Mouse (Mus musculus): ENCODE results near the gene Ptgir. TPM values are rescaled to one million over a fixed set of nuclear protein-coding genes. Genes with fewer than 3 reads are reported as not detected.

The Ptgir gene
- polyA plus RNA-seq, 1 experiment from 2014 or later = 1.6 TPM

DNA sequence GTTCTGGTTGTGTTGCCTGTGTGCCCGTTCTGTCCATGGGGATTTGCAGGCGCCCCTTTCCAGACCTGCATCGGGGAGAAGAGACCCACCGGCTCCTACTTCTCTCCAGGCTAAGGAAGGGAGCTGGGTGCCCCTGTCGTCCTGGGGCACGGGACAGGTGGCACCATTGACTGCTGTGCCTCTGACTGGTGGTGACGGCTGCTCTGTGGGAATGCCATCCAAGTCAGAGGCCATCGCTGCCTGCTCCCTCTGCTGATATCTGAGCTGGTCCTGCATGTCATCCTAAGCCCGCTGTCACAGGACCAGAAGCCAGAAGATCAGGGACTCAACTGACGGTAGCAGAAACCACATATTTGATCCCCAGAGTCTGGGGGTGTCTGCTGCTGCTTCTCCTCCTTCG lies 2.6 kb downstream of the Ptgir start:
- Histone ChIP-seq H3K4me3 (no peak overlapping the region), H3K4me2 (replicated peaks) (no peak overlapping the region), H3K4me1 (peaks cover 49% of the 10 kb centered on the region), H3K36me3 (peaks cover 2% of the 10 kb centered on the region; the same call in 1 of the 2 replicates), H3K27ac (no peak overlapping the region), H3K9ac (peak overlapping the region; percentile 41; the same call in 1 of the 2 replicates), H3K27me3 (peaks cover 10% of the 10 kb centered on the region; the same call in 1 of the 2 replicates), H3K9me3 (replicated peaks) (no peaks in the 10 kb centered on the region)
- WGBS = 62% methylated on average over 11 of the region's 11 CpGs
- no peak for ATAC-seq (ENCODE audit: low FRiP score)

- H3K27me3 ChIP-seq = peaks cover 10% of the 10 kb centered on the region; the same call in 1 of the 2 replicates
- H3K27ac ChIP-seq = no peak overlapping the region
- H3K9ac ChIP-seq = no peak overlapping the region
- no peak overlapping the region for H3K4me2 ChIP-seq (replicated peaks)
- peaks cover 12% of the 10 kb centered on the region for H3K36me3 ChIP-seq
- ATAC-seq (ENCODE audit: low FRiP score) = no peak
- WGBS = 50% methylated on average over 10 of the region's 10 CpGs
- no peaks in the 10 kb centered on the region for H3K9me3 ChIP-seq (replicated peaks)
- no peak overlapping the region for H3K4me3 ChIP-seq
- peaks cover 44% of the 10 kb centered on the region for H3K4me1 ChIP-seq
These were observed 3.6 kb downstream of the Ptgir start for GRCm38 (mm10) chr7:16909909-16910308.

DNA sequence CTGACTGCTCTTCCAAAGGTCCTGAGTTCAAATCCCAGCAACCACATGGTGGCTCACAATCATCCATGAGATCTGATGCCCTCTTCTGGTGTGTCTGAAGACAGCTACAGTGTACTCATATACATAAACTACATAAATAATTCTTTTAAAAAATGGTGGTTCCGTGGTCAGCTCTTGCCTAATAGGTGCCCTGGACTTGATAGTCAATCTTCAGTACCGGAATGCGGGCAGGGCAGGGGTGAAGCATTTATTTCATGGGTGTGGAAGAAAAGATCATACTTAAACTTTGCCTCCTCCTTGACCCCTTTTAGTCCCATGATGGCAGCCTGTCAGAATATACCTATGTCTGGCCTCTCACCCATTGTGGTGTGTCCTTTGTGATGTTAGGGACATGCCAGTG lies 5.6 kb downstream of the Ptgir start:
- Histone ChIP-seq H3K4me2 (replicated peaks) (no peak overlapping the region), H3K27ac (no peak overlapping the region), H3K36me3 (peaks cover 31% of the 10 kb centered on the region), H3K4me3 (no peak overlapping the region), H3K27me3 (peaks cover 10% of the 10 kb centered on the region; the same call in 1 of the 2 replicates), H3K9me3 (replicated peaks) (no peaks in the 10 kb centered on the region), H3K4me1 (peaks cover 29% of the 10 kb centered on the region), H3K9ac (no peak overlapping the region)
- no peak for ATAC-seq (ENCODE audit: low FRiP score)
- 91% methylated on average over 3 of the region's 3 CpGs for WGBS

DNA sequence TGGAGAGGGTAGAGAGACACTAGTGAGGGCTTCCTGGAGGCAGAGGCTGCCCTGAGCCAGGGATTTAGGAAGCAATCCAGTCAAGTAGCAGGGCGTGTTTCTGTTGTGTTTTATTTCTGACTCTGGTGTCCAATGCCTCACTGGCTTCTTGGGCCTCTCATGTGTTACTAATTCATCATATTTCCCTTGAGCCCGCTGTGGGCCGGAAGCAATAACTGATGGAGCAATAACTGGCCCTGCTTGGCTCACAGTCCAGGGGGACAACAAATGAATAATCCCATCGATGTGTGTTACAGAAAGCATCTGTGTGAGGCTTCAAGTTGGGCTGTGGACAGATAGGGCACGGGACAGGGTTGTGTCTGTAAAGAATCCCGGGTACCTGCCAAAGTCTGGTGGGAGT lies 6.1 kb downstream of the Ptgir start:
- WGBS = 56% methylated on average over 6 of the region's 6 CpGs

DNA sequence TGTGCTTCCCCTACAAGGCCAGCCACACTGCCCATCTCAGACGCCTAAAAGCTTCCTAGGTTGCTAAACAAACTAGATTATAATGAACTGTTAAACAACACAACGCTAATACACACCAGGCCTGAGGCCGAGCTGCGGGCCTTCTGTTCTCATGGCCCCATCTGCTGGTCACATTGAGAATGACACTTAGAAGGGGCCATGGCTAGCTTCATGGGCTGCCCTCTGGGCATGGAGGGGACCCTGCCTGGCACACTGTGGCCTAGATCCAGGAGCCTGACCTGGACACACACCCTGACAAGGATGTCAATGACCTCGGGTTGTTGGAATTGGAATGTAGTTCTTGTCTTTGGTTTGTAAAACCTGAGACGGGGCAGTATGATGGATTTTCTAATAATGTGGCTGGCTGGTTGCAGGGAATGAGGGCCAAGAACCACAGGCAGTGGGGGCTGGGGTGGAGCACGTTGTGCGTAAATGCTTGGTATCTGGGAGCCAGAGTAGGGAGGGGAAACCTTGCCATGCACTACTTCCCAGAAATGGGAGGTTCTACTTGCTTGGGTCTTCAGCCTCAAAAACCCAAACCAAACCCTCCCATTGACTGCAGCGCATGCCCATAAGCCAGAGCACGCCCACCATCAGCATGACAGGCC lies 7.6 kb downstream of the Ptgir start:
- Histone ChIP-seq H3K4me1 (peaks cover 37% of the 10 kb centered on the region), H3K27ac (no peak overlapping the region), H3K4me3 (no peak overlapping the region), H3K9ac (no peak overlapping the region), H3K4me2 (replicated peaks) (no peak overlapping the region), H3K36me3 (peaks cover 51% of the 10 kb centered on the region), H3K27me3 (peaks cover 4% of the 10 kb centered on the region; the same call in 1 of the 2 replicates), H3K9me3 (replicated peaks) (no peaks in the 10 kb centered on the region)
- WGBS = 40% methylated on average over 10 of the region's 10 CpGs
- peak; percentile 49 for ATAC-seq (ENCODE audit: low FRiP score)

More for the DNA sequence above, 6.1 kb downstream of the Ptgir start:
- H3K9ac ChIP-seq = no peak overlapping the region
- H3K27ac ChIP-seq = no peak overlapping the region
- H3K4me3 ChIP-seq = no peak overlapping the region
- H3K4me2 ChIP-seq (replicated peaks) = no peak overlapping the region
- H3K4me1 ChIP-seq = peaks cover 31% of the 10 kb centered on the region
- no peak for ATAC-seq (ENCODE audit: low FRiP score)
- peaks cover 36% of the 10 kb centered on the region for H3K36me3 ChIP-seq
- H3K27me3 ChIP-seq = peaks cover 10% of the 10 kb centered on the region; the same call in 1 of the 2 replicates
- H3K9me3 ChIP-seq (replicated peaks) = no peaks in the 10 kb centered on the region

- Histone ChIP-seq H3K36me3 (peaks cover 59% of the 10 kb centered on the region), H3K27ac (no peak overlapping the region), H3K4me2 (replicated peaks) (no peak overlapping the region), H3K4me1 (peaks cover 37% of the 10 kb centered on the region), H3K4me3 (no peak overlapping the region; the same call in 1 of the 2 replicates), H3K9me3 (replicated peaks) (no peaks in the 10 kb centered on the region), H3K27me3 (0 out of 2 replicates have a peak, but pooled peaks cover under 1% of the 10 kb centered on the region), H3K9ac (no peak overlapping the region; the same call in 1 of the 2 replicates)
- ATAC-seq (ENCODE audit: low FRiP score) = 0 out of 2 replicates have a peak, but pooled peaks have one; percentile 3
- 86% methylated on average over 18 of the region's 18 CpGs for WGBS
These were observed 8.4 kb downstream of the Ptgir start for GRCm38 (mm10) chr7:16914453-16915343.

GRCm38 (mm10) chr7:16915461-16916340 lies 9.4 kb downstream of the Ptgir start:
- no peak overlapping the region for H3K9ac ChIP-seq
- no peak overlapping the region for H3K4me2 ChIP-seq (replicated peaks)
- peaks cover 61% of the 10 kb centered on the region for H3K36me3 ChIP-seq
- WGBS = 87% methylated on average over 32 of the region's 32 CpGs
- 0 out of 2 replicates have a peak overlapping the region, but pooled peaks have one; percentile 12 for H3K27ac ChIP-seq
- peaks cover 46% of the 10 kb centered on the region for H3K4me1 ChIP-seq
- no peaks in the 10 kb centered on the region for H3K27me3 ChIP-seq
- ATAC-seq (ENCODE audit: low FRiP score) = no peak
- no peaks in the 10 kb centered on the region for H3K9me3 ChIP-seq (replicated peaks)
- no peak overlapping the region for H3K4me3 ChIP-seq

- ATAC-seq (ENCODE audit: low FRiP score) = no peak
- Histone ChIP-seq H3K9me3 (replicated peaks) (no peaks in the 10 kb centered on the region), H3K36me3 (peaks cover 61% of the 10 kb centered on the region), H3K27me3 (no peaks in the 10 kb centered on the region), H3K9ac (no peak overlapping the region), H3K4me1 (peaks cover 55% of the 10 kb centered on the region), H3K27ac (0 out of 2 replicates have a peak overlapping the region, but pooled peaks have one; percentile 8), H3K4me2 (replicated peaks) (no peak overlapping the region), H3K4me3 (no peak overlapping the region)
- 79% methylated on average over 30 of the region's 30 CpGs for WGBS
These were observed 10.3 kb downstream of the Ptgir start for GRCm38 (mm10) chr7:16916342-16917265.

DNA sequence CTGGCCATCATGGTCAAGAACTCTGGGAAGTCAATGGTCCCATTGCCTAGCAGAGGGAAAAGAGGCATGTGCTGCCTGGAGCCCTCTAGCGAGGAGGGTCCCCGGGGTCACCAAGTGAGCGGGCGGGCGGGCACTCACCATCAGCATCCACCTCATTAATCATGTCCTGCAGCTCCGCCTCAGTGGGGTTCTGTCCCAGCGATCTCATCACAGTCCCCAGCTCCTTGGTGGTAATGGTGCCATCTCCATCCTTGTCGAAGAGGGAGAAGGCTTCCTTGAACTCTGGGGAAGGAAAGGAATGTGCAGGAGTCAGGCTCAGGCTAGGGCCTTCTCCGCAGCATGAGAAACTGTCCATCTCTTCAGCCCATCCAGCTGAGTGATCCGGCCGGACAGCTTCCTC lies 11.2 kb downstream of the Ptgir start:
- H3K36me3 ChIP-seq = peaks cover 61% of the 10 kb centered on the region
- no peak overlapping the region for H3K4me3 ChIP-seq
- no peak overlapping the region for H3K9ac ChIP-seq
- 0 out of 2 replicates have a peak overlapping the region, but pooled peaks have one; percentile 4 for H3K27ac ChIP-seq
- no peaks in the 10 kb centered on the region for H3K27me3 ChIP-seq
- no peaks in the 10 kb centered on the region for H3K9me3 ChIP-seq (replicated peaks)
- H3K4me1 ChIP-seq = peaks cover 59% of the 10 kb centered on the region
- H3K4me2 ChIP-seq (replicated peaks) = no peak overlapping the region
- no peak for ATAC-seq (ENCODE audit: low FRiP score)
- WGBS = 58% methylated on average over 11 of the region's 11 CpGs

GRCm38 (mm10) chr7:16918014-16918413 lies 11.7 kb downstream of the Ptgir start:
- peaks cover 61% of the 10 kb centered on the region for H3K36me3 ChIP-seq
- H3K4me2 ChIP-seq (replicated peaks) = no peak overlapping the region
- H3K27ac ChIP-seq = 0 out of 2 replicates have a peak overlapping the region, but pooled peaks have one; percentile 4
- 75% methylated on average over 9 of the region's 9 CpGs for WGBS
- H3K27me3 ChIP-seq = no peaks in the 10 kb centered on the region
- H3K4me1 ChIP-seq = peaks cover 62% of the 10 kb centered on the region
- H3K9me3 ChIP-seq (replicated peaks) = no peaks in the 10 kb centered on the region
- no peak overlapping the region for H3K4me3 ChIP-seq
- peak overlapping the region; percentile 18; the same call in 1 of the 2 replicates for H3K9ac ChIP-seq
- no peak for ATAC-seq (ENCODE audit: low FRiP score)

DNA sequence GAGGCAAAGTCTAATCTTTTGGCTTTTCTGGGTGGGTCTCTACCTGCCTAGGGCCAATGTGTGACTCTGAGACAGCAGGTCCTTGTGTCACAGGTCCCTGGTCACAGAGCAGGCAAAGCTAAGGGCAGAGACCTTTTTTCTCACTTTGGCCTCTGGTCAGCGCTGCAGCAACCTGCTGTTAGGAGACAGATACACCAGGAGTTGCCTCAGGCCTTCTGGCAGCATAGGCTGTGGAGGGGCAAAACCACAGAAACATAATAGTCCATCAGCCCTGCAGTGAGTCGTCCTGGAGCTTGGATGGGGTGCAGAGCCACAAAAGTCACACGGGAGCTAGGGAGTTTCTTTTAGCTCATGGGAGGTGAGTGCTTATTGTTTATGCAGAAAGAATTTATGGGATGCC lies 12.4 kb downstream of the Ptgir start:
- Histone ChIP-seq H3K4me3 (no peak overlapping the region), H3K4me1 (peaks cover 63% of the 10 kb centered on the region), H3K27me3 (no peaks in the 10 kb centered on the region), H3K27ac (0 out of 2 replicates have a peak overlapping the region, but pooled peaks have one; percentile 4), H3K9ac (0 out of 2 replicates have a peak overlapping the region, but pooled peaks have one; percentile 5), H3K36me3 (peaks cover 61% of the 10 kb centered on the region), H3K9me3 (replicated peaks) (no peaks in the 10 kb centered on the region), H3K4me2 (replicated peaks) (no peak overlapping the region)
- ATAC-seq (ENCODE audit: low FRiP score) = no peak
- WGBS = 77% methylated on average over 3 of the region's 3 CpGs
